Mouse (Mus musculus): Measurements from ENCODE around the gene Ppp1r12a.

GRCm38 (mm10) chr10:108155042-108155686, 6.8 kb upstream of the Ppp1r12a start:
- TF ChIP-seq CTCF (IDR thresholded peaks at IDR 0.05; ENCODE audit: low read depth) (no peak), EP300 (optimal IDR thresholded peaks at IDR 0.05) (no peak)
